Mouse (Mus musculus): ENCODE results near the gene Ssty2. TPM values are rescaled to one million over a fixed set of nuclear protein-coding genes. Genes with fewer than 3 reads are reported as not detected.

Ssty2 gene
- polyA plus RNA-seq (2015; fragmentation: Illumina TruSeq; extraction: RNeasy Lipid Tissue Mini Kit (QIAGEN cat#74804); ENCODE audit: low read depth, low replicate concordance) = not detected

DNA sequence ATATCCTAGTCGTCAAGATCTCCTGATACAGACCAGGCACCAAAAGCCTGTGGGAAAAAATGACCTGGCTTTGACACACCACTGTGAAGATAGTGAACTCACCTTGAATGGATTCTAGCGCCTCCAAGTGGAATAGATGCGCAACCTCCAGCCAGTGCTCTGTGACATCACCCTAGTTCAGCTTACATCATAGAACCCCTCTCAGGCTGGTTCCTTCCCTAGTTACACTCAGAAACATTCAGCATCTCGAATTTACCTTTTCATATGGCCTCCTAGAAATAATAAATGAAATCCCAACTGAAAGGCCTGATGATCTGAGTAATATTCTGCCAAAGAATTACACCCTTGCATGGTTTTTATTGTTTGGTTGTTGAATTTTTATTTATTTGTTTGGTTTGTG lies at the start of gene Ssty2:
Gene Ssty2, minus strand, starts transcription at position 101 of the 400 bp plus-strand sequence.

All from brain, adult 10 weeks (tissue).